Mouse (Mus musculus): Measurements from ENCODE around the gene Mmel1.

- no peak for TF ChIP-seq POLR2A (IDR thresholded peaks at IDR 0.05; ENCODE audit: insufficient read depth, low read length)
- TF ChIP-seq CTCF (IDR thresholded peaks at IDR 0.05; ENCODE audit: low read depth, low read length), result no peak
These were observed 47.3 kb downstream of the Mmel1 start for GRCm38 (mm10) chr4:154916662-154917061.

All from ES-Bruce4 (cell line).